Mouse (Mus musculus) 3T3-L1 (cell line): ENCODE results near the gene Ccnl1.

Experiments
- DNase-seq: peaks from one replicate; pipeline ENCODE4 v3.0.0-alpha.2; 2015; ENCODE audit warnings: low read depth, low spot score

Gene Ccnl1

GRCm38 (mm10) chr3:65958102-65958839, at the start of gene Ccnl1:
Gene Ccnl1, minus strand, starts transcription at chr3:65958249.
- peak; percentile 89 for DNase-seq

- no peak for DNase-seq
These were observed 46.9 kb upstream of the Ccnl1 start for GRCm38 (mm10) chr3:66004989-66005388.

GRCm38 (mm10) chr3:66004220-66004951, 46.3 kb upstream of the Ccnl1 start:
- peak; percentile 73 for DNase-seq

- no peak for DNase-seq
These were observed 42.4 kb upstream of the Ccnl1 start for GRCm38 (mm10) chr3:66000400-66000799.

GRCm38 (mm10) chr3:65997360-65998008, 39.4 kb upstream of the Ccnl1 start:
- DNase-seq: no peak

GRCm38 (mm10) chr3:65992395-65993340, 34.6 kb upstream of the Ccnl1 start:
- DNase-seq: peak; percentile 69

GRCm38 (mm10) chr3:65990957-65991646, 33.1 kb upstream of the Ccnl1 start:
- peak; percentile 87 for DNase-seq

GRCm38 (mm10) chr3:65990524-65990923, 32.5 kb upstream of the Ccnl1 start:
- DNase-seq: no peak

GRCm38 (mm10) chr3:65988711-65989495, 30.9 kb upstream of the Ccnl1 start:
- DNase-seq: no peak

- DNase-seq: no peak
These were observed 18.2 kb upstream of the Ccnl1 start for GRCm38 (mm10) chr3:65976296-65976695.

GRCm38 (mm10) chr3:65975317-65975716, 17.3 kb upstream of the Ccnl1 start:
- DNase-seq: peak; percentile 55

- DNase-seq: peak; percentile 96
These were observed 16.4 kb upstream of the Ccnl1 start for GRCm38 (mm10) chr3:65974232-65975058.

GRCm38 (mm10) chr3:65973501-65974231, 15.6 kb upstream of the Ccnl1 start:
- DNase-seq: no peak

GRCm38 (mm10) chr3:65969196-65969595, 11.1 kb upstream of the Ccnl1 start:
- no peak for DNase-seq

- DNase-seq: no peak
These were observed 8.3 kb upstream of the Ccnl1 start for GRCm38 (mm10) chr3:65966360-65966759.

GRCm38 (mm10) chr3:65962270-65962930, 4.4 kb upstream of the Ccnl1 start:
- no peak for DNase-seq

- no peak for DNase-seq
These were observed 2.4 kb upstream of the Ccnl1 start for GRCm38 (mm10) chr3:65960291-65960945.
